Mouse (Mus musculus) midbrain, embryonic 15.5 days (tissue): ENCODE measurements around the gene Zbtb20. TPM values are rescaled to one million over a fixed set of nuclear protein-coding genes. Genes with fewer than 3 reads are reported as not detected.

Experiments
- ATAC-seq: fragments of 200-750 bp; cut with Nextera tagmentation; replicated peaks from 2 replicates; pipeline ENCODE4 v1.8.0; 2017; ENCODE audit warnings: moderate TSS enrichment
- H3K27ac ChIP-seq: fragments of 300-500 bp; sonication (generic); 2 replicates; pipeline ENCODE4 v1.5.1; 2015; ENCODE audit warnings: mild to moderate bottlenecking, inconsistent platforms
- H3K27me3 ChIP-seq: fragments of 300-500 bp; sonication (generic); replicated peaks from 2 replicates; pipeline ENCODE4 v1.6.1; 2015; ENCODE audit warnings: inconsistent platforms
- H3K36me3 ChIP-seq: fragments of 300-500 bp; sonication (generic); replicated peaks from 2 replicates; pipeline ENCODE4 v1.6.1; 2015; ENCODE audit warnings: inconsistent platforms
- H3K4me1 ChIP-seq: fragments of 300-500 bp; sonication (generic); 2 replicates; pipeline ENCODE4 v1.6.1; 2015; ENCODE audit warnings: inconsistent platforms
- H3K4me2 ChIP-seq: fragments of 300-500 bp; sonication (generic); 2 replicates; pipeline ENCODE4 v1.6.1; 2015; ENCODE audit warnings: inconsistent platforms, mild to moderate bottlenecking, moderate library complexity
- H3K4me3 ChIP-seq: fragments of 300-500 bp; sonication (generic); 2 replicates; pipeline ENCODE4 v1.5.1; 2015; ENCODE audit warnings: mild to moderate bottlenecking, inconsistent platforms
- H3K9ac ChIP-seq: fragments of 300-500 bp; sonication (generic); 2 replicates; pipeline ENCODE4 v1.6.1; 2015; ENCODE audit warnings: mild to moderate bottlenecking, inconsistent platforms
- H3K9me3 ChIP-seq: fragments of 300-500 bp; sonication (generic); 2 replicates; pipeline ENCODE4 v1.6.1; 2016; ENCODE audit warnings: inconsistent platforms
- WGBS: fragments of 180-500 bp; shearing (Covaris S2); methylation state at CpG from one replicate; pipeline ENCODE4 v1.1.7; 2015; ENCODE audit warnings: mixed read lengths; 5-methylcytosine and 5-hydroxymethylcytosine counted together
- polyA plus RNA-seq: library from polyadenylated mRNA; unstranded; fragments of >200 nt; fragmentation: Nextera tagmentation; extraction: Ambion mirVana; gene quantifications from 2 replicates; pipeline ENCODE4 v1.2.1, GENCODE M21; 2015

The Zbtb20 gene
- polyA plus RNA-seq, 1 experiment from 2014 or later: 76.5 TPM

DNA sequence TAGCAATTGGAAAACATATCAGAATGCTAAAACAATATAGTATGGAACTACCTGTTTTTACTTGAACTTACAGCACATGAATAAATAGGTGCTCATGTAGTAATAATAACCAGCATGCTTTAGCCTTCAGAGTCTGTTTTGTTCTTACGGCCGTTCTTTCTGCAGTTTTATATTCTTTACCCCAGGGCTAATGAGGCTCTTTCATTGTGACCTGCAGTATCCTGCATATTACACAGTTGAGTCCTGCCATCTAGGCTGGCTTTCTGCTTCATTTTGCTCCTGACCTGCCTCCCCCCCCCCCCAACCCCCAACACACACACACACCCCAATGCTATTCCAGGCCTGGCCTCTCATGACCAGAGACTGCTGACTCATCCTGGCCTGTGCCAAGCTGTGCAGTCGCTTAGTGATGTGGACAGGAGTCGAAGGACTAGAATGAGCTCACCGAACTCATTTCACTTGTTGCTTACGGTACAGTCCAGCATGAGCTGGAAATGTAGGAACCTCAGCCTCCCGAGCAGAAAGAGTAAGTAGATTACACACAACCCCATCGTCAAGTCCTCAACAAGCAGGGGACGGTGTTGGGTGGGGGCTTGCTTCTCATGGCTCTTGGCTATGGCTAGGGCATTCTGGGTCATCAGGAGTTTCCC, 487.1 kb downstream of the Zbtb20 start:
- ATAC-seq: no peak
- Histone ChIP-seq H3K27ac (no peak overlapping the region), H3K4me1 (0 out of 2 replicates have a peak, but pooled peaks cover 5% of the 10 kb centered on the region), H3K4me3 (no peak overlapping the region), H3K4me2 (no peak overlapping the region), H3K36me3 (no peaks in the 10 kb centered on the region), H3K9ac (no peak overlapping the region), H3K27me3 (no peaks in the 10 kb centered on the region), H3K9me3 (no peaks in the 10 kb centered on the region)
- WGBS: 75% methylated on average over 9 of the region's 9 CpGs

GRCm38 (mm10) chr16:43363316-43363715, 487.6 kb downstream of the Zbtb20 start:
- no peak overlapping the region for H3K9ac ChIP-seq
- H3K4me1 ChIP-seq: 0 out of 2 replicates have a peak, but pooled peaks cover 5% of the 10 kb centered on the region
- ATAC-seq: no peak
- 72% methylated on average over 6 of the region's 6 CpGs for WGBS
- H3K36me3 ChIP-seq: no peaks in the 10 kb centered on the region
- no peaks in the 10 kb centered on the region for H3K9me3 ChIP-seq
- H3K27ac ChIP-seq: no peak overlapping the region
- no peaks in the 10 kb centered on the region for H3K27me3 ChIP-seq
- H3K4me3 ChIP-seq: no peak overlapping the region
- no peak overlapping the region for H3K4me2 ChIP-seq

DNA sequence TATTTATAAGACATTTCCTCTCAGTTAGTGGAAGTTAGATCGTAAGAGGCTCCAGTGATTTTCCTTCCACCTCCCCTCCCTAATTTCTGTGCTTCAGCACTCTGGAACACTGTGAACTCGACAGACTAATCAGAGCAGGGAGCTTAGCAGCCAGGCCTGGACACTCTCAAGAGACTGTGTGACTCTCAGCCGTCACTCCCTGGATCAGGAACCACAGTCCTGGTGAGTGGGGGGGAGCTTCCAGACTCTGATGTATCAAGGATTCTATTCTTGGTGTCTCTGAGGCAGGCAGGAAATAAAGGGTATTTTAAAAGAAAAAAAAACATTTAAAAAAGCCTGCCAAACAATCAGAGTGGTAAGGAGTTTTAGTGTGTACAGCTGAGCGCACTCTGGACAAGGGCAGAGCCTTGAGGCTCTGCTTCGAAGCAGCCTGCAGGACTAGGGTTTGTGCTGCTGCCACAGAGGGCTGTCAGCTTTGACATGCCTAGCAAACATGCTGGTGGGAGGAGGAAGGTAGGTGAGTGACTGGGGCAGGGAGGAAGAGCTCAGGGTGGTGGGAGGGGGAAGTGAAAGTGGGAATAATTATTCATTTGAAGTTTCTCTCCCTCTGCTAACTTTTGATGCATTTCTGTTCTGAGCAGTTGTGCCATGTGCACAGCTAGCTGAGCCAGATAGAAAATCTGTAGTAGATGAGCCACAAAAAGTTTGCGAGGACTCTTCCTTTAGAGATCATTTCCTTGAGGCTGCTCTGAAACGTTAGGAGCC, 488.3 kb downstream of the Zbtb20 start:
- no peaks in the 10 kb centered on the region for H3K27me3 ChIP-seq
- WGBS: 22% methylated on average over 7 of the region's 7 CpGs
- 0 out of 2 replicates have a peak, but pooled peaks cover 5% of the 10 kb centered on the region for H3K4me1 ChIP-seq
- no peak overlapping the region for H3K9ac ChIP-seq
- H3K27ac ChIP-seq: no peak overlapping the region
- H3K36me3 ChIP-seq: no peaks in the 10 kb centered on the region
- ATAC-seq: 0 out of 2 replicates have a peak, but pooled peaks have one; percentile 39
- no peaks in the 10 kb centered on the region for H3K9me3 ChIP-seq
- H3K4me3 ChIP-seq: no peak overlapping the region
- no peak overlapping the region for H3K4me2 ChIP-seq

- H3K36me3 ChIP-seq: no peaks in the 10 kb centered on the region
- H3K9ac ChIP-seq: no peak overlapping the region
- H3K27me3 ChIP-seq: no peaks in the 10 kb centered on the region
- no peak for ATAC-seq
- H3K27ac ChIP-seq: no peak overlapping the region
- no peak overlapping the region for H3K4me3 ChIP-seq
- H3K4me2 ChIP-seq: no peak overlapping the region
- H3K9me3 ChIP-seq: no peaks in the 10 kb centered on the region
- H3K4me1 ChIP-seq: 0 out of 2 replicates have a peak, but pooled peaks cover 5% of the 10 kb centered on the region
- 84% methylated on average over 6 of the region's 6 CpGs for WGBS
Measured at GRCm38 (mm10) chr16:43364516-43364910, 488.8 kb downstream of the Zbtb20 start.

DNA sequence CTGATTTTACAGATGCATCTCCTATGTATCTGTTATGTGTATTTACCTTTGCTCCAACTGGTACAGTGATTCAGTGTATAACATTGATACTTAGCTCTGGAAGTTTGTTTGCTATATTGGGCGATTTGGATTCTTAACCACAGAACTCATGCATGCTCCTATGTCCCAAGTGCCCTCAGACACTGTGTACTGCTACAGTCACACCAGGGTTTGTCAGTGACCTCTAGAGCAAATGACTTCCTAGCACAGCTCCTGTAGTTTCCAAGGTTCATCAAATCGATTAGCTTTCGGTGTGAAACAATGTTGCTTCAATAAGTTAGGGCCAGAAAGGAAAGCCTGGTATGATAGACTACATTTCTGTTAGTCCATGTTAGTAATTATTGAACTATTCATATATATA, 489.6 kb downstream of the Zbtb20 start:
- Histone ChIP-seq H3K9ac (no peak overlapping the region), H3K27ac (no peak overlapping the region), H3K27me3 (no peaks in the 10 kb centered on the region), H3K4me1 (0 out of 2 replicates have a peak, but pooled peaks cover 5% of the 10 kb centered on the region), H3K4me2 (no peak overlapping the region), H3K4me3 (no peak overlapping the region), H3K36me3 (no peaks in the 10 kb centered on the region), H3K9me3 (no peaks in the 10 kb centered on the region)
- 93% methylated on average over 3 of the region's 3 CpGs for WGBS
- ATAC-seq: no peak

DNA sequence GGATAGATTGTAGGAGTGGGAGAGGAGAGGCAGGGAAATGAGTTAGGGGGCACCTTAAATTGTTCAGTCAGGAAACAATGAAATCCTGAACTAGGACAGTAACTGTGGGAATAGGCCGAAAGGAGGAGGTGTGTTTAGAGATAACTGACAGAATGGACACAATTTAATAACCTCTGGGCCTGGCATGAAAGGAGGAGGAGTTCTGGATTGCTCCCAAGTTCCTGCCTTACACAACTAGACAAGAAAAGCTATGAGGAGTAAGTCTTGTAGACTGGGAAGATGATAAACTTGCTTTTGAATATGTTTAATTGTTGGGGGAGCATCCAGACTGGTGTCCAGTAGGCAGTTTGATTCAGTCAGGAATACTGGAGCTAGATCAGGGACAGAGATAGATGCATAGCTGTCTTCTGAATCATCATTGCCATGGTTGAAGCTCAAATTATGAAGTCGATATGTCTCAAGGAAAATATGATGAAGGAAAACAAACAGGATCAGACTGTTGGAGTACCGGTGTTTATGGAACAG, 494.9 kb downstream of the Zbtb20 start:
- H3K4me3 ChIP-seq: no peak overlapping the region
- no peaks in the 10 kb centered on the region for H3K36me3 ChIP-seq
- 89% methylated on average over 3 of the region's 3 CpGs for WGBS
- no peak for ATAC-seq
- no peaks in the 10 kb centered on the region for H3K4me1 ChIP-seq
- no peak overlapping the region for H3K27ac ChIP-seq
- no peak overlapping the region for H3K4me2 ChIP-seq
- no peak overlapping the region for H3K9ac ChIP-seq
- no peaks in the 10 kb centered on the region for H3K9me3 ChIP-seq
- no peaks in the 10 kb centered on the region for H3K27me3 ChIP-seq

DNA sequence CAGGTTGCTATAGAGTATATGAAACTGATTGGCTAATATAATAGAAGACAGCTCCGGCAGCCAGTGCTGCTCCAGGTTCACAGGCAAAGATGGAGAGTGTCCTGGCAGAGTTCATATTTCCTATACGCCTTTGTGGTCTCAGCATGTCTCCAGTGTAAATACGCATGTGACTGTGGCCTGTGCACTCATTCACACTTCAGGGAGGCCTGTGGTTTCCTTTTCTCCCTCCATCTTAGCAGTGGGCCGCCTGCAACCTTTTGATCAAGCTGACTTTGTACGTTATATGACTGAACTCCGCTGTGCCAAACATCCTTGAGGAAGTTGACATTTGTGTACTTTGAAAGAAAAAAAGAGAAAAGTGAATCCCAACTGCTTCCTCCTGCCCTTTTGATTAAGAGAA, 501.1 kb downstream of the Zbtb20 start:
- H3K9ac ChIP-seq: no peak overlapping the region
- no peaks in the 10 kb centered on the region for H3K36me3 ChIP-seq
- no peaks in the 10 kb centered on the region for H3K9me3 ChIP-seq
- H3K27ac ChIP-seq: no peak overlapping the region
- no peaks in the 10 kb centered on the region for H3K27me3 ChIP-seq
- H3K4me1 ChIP-seq: no peaks in the 10 kb centered on the region
- no peak overlapping the region for H3K4me2 ChIP-seq
- WGBS: 71% methylated on average over 6 of the region's 6 CpGs
- no peak for ATAC-seq
- no peak overlapping the region for H3K4me3 ChIP-seq

DNA sequence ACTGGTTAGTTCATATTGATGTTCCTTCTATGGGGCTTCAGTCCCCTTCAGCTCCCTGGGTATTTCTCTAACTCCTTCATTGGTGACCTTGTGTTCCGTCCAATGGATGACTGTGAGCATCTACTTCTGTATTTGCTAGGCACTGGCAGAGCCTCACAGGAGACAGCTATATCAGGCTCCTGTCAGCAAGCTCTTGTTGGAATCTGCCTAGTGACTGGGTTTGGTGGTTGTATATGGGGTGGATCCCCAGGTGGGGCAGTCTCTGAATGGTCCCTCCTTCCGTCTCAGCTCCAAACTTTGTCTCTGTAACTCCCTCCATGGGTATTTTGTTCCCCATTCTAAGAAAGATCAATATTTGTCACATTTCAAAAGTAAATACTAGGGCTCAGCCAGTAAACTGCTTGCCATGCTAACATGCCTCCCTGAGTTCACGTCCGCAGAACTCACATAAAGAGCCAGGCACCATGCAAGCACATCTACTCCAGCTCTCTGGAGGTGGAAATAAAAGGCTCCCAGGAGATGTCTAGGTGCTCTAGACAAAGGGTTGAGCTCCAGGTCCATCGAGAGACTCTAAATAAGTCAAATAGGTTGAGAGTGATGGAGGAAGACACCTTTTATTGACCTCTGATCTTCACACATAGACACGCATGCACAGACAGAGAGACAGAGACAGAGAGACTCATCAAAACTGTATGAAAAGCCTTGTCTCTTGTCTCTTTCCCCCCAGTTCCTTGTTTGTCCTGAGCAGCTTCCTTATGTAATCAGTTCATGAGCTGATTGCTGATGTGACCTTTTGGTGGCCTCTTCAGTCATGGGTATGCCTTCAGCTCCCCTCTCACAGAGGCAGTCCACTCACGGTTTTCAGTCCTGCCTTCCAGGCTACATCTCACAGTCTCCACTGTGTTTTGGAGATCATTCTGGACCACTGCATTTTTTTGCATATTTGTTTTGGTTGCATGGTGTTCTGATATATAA, 504.0 kb downstream of the Zbtb20 start:
- H3K4me2 ChIP-seq: no peak overlapping the region

GRCm38 (mm10) chr16:43381183-43381582, 505.5 kb downstream of the Zbtb20 start:
- Histone ChIP-seq H3K4me1 (no peaks in the 10 kb centered on the region), H3K4me2 (no peak overlapping the region), H3K9ac (no peak overlapping the region), H3K27ac (no peak overlapping the region), H3K9me3 (no peaks in the 10 kb centered on the region), H3K36me3 (no peaks in the 10 kb centered on the region), H3K27me3 (no peaks in the 10 kb centered on the region), H3K4me3 (no peak overlapping the region)
- WGBS: 97% methylated on average over 2 of the region's 2 CpGs
- no peak for ATAC-seq

More for the DNA sequence above, 504.0 kb downstream of the Zbtb20 start:
- 90% methylated on average over 7 of the region's 7 CpGs for WGBS
- no peaks in the 10 kb centered on the region for H3K9me3 ChIP-seq
- no peak for ATAC-seq
- no peak overlapping the region for H3K27ac ChIP-seq
- no peaks in the 10 kb centered on the region for H3K36me3 ChIP-seq
- no peaks in the 10 kb centered on the region for H3K4me1 ChIP-seq
- no peak overlapping the region for H3K9ac ChIP-seq
- H3K27me3 ChIP-seq: no peaks in the 10 kb centered on the region
- no peak overlapping the region for H3K4me3 ChIP-seq

DNA sequence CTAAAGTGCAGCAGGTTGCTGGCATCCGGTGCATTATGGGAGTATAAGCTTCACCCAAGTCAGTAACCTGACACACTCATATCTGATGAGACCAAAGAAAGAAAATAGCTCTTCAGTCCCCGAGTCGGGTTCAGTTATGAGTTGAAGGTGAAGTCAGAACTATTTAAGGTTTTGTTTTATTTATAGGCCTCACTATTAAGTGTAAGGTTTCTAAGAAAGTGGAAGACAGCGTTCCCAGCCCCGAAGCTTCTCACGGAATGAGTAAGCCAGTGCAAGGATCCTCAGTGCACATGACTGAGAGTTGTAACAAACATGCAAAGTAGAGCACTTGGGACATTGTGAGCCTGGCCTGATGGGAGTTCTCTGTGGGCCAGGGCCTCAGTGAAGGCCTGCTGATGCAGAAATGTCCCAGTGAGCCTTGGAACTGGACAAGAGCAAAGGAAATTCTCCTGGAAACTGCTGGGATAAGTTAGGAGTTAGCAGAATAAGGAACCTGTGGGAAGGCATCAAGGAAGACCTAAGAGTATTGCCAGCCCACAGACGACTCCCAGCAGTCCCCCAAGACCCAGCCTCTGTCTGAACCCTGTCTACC, 507.6 kb downstream of the Zbtb20 start:
- no peaks in the 10 kb centered on the region for H3K27me3 ChIP-seq
- H3K4me3 ChIP-seq: no peak overlapping the region
- no peak overlapping the region for H3K4me2 ChIP-seq
- no peak for ATAC-seq
- H3K9ac ChIP-seq: no peak overlapping the region
- no peak overlapping the region for H3K27ac ChIP-seq
- H3K4me1 ChIP-seq: no peaks in the 10 kb centered on the region
- H3K9me3 ChIP-seq: no peaks in the 10 kb centered on the region
- 84% methylated on average over 7 of the region's 7 CpGs for WGBS
- H3K36me3 ChIP-seq: no peaks in the 10 kb centered on the region

GRCm38 (mm10) chr16:43384953-43385619, 509.4 kb downstream of the Zbtb20 start:
- H3K9ac ChIP-seq: no peak overlapping the region
- no peaks in the 10 kb centered on the region for H3K36me3 ChIP-seq
- H3K27ac ChIP-seq: no peak overlapping the region
- no peak overlapping the region for H3K4me3 ChIP-seq
- no peak for ATAC-seq
- no peaks in the 10 kb centered on the region for H3K4me1 ChIP-seq
- H3K4me2 ChIP-seq: no peak overlapping the region
- 86% methylated on average over 4 of the region's 4 CpGs for WGBS
- H3K27me3 ChIP-seq: no peaks in the 10 kb centered on the region
- no peaks in the 10 kb centered on the region for H3K9me3 ChIP-seq
